Mouse (Mus musculus): ENCODE measurements at regions not wholly inside any gene's neighbourhood (a gene's known extent, or its start where the extent isn't known, plus 50 kb on each side); places are given as distances from the start of the nearest gene placed in this dataset.

DNA sequence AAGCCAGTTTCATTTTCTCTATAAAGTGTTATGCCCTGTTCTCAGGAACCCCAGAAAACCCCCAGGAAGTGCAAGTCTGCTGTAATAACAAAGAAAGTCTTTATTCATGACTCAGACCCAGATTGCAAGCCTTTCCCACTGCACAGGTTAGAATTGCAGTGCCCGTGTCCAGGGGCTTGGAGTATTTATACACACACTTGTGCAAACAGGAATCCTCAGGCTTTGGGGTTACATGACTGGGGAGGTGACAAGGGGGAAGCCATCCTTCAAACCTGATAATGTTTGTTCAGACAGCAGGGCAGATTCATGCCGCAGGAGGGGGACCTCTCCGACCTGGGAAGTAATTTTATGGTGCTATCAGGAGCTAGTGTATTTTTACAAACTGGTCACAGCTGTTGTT, 198.0 kb downstream of the Tex13c3 start:
- Histone ChIP-seq H3K4me1 (ENCODE audit: insufficient read depth) (no peaks in the 10 kb centered on the region), H3K9ac (no peak overlapping the region), H3K27ac (ENCODE audit: low read depth) (no peak overlapping the region), H3K27me3 (ENCODE audit: insufficient read depth, low read length) (no peaks in the 10 kb centered on the region), H3K9me3 (ENCODE audit: low read depth, low read length) (no peaks in the 10 kb centered on the region), H3K36me3 (ENCODE audit: insufficient read depth) (no peaks in the 10 kb centered on the region), H3K4me2 (no peak overlapping the region), H3K4me3 (ENCODE audit: low read depth, low read length) (no peak overlapping the region)
- no peak for ATAC-seq (ENCODE audit: insufficient read depth)
- no peak for TF ChIP-seq CTCF (IDR thresholded peaks at IDR 0.05; ENCODE audit: low read depth)
- peak; percentile 0 for DNase-seq
- 32% methylated on average over 3 of the region's 3 CpGs for WGBS

DNA sequence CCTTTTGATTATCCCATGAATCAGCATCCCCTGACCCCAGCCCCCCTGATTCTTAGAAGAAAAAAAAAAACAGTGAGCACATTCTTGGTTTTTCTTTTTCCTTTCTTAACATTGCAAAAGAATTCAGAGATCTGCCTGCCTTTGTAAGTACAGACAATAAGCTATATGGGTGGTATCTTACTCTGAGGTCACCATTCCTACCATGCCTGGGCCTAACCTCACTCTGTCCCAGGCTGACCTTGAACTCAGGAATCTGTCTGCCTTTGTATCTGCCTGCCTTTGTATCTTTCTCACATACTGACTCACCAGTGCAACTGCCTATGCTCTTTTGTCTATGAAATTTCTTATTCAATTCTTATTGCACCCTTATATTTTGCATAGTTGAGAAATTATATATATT, 216.9 kb downstream of the Tex13c3 start:
- H3K4me2 ChIP-seq: no peak overlapping the region
- DNase-seq (no peak), ATAC-seq (ENCODE audit: insufficient read depth) (no peak)
- no peak for TF ChIP-seq CTCF (IDR thresholded peaks at IDR 0.05; ENCODE audit: low read depth)
- H3K9me3 ChIP-seq (ENCODE audit: low read depth, low read length): no peaks in the 10 kb centered on the region
- no peaks in the 10 kb centered on the region for H3K27me3 ChIP-seq (ENCODE audit: insufficient read depth, low read length)
- no peaks in the 10 kb centered on the region for H3K36me3 ChIP-seq (ENCODE audit: insufficient read depth)
- H3K27ac ChIP-seq (ENCODE audit: low read depth): no peak overlapping the region
- H3K9ac ChIP-seq: no peak overlapping the region
- H3K4me1 ChIP-seq (ENCODE audit: insufficient read depth): no peaks in the 10 kb centered on the region
- H3K4me3 ChIP-seq (ENCODE audit: low read depth, low read length): no peak overlapping the region

DNA sequence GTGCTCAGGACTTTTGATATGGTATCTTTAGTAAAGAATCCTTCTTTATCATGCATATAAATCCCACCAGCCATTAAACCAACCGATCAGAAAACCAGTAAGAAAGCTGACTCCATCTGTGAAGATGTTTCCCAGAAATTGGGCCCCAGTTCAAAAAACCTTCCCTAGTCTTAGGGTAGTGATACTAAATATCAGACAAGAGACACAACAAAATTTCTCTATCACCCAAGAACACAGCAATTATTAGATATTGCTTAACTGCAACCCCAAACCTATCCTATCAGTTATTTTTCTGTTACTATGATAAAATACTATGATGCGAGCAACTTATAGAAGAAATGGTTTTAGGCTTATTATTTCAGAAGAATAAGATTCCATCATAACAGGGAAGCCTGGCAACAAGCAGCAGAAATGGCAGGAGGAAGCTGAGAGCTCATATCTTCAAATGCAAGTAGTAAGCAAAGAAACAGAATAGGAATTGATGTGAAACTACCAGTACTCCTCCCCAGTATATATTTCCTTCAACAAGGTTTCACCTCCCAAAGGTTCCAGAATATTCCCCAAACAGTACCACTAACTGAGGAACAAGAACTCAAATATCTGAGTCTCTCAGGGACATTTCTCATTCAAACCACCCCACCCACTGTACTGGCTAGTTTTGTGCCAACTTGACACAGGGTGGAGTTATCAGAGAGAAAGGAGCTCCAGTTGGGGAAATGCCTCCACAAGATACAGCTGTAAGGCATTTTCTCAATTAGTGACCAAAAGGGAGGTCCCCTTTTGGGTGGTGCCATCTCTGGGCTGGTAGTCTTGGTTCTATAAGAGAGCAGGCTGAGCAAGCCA, 234.1 kb downstream of the Tex13c3 start:
- H3K27me3 ChIP-seq (ENCODE audit: insufficient read depth, low read length): no peaks in the 10 kb centered on the region
- H3K9me3 ChIP-seq (ENCODE audit: low read depth, low read length): no peaks in the 10 kb centered on the region
- WGBS: 86% methylated on average over 2 of the region's 2 CpGs
- H3K9ac ChIP-seq: no peak overlapping the region
- TF ChIP-seq CTCF (IDR thresholded peaks at IDR 0.05; ENCODE audit: low read depth): no peak
- H3K27ac ChIP-seq (ENCODE audit: low read depth): no peak overlapping the region
- H3K36me3 ChIP-seq (ENCODE audit: insufficient read depth): no peaks in the 10 kb centered on the region
- no peaks in the 10 kb centered on the region for H3K4me1 ChIP-seq (ENCODE audit: insufficient read depth)
- ATAC-seq (ENCODE audit: insufficient read depth): no peak
- no peak overlapping the region for H3K4me2 ChIP-seq
- no peak overlapping the region for H3K4me3 ChIP-seq (ENCODE audit: low read depth, low read length)
- DNase-seq: no peak

DNA sequence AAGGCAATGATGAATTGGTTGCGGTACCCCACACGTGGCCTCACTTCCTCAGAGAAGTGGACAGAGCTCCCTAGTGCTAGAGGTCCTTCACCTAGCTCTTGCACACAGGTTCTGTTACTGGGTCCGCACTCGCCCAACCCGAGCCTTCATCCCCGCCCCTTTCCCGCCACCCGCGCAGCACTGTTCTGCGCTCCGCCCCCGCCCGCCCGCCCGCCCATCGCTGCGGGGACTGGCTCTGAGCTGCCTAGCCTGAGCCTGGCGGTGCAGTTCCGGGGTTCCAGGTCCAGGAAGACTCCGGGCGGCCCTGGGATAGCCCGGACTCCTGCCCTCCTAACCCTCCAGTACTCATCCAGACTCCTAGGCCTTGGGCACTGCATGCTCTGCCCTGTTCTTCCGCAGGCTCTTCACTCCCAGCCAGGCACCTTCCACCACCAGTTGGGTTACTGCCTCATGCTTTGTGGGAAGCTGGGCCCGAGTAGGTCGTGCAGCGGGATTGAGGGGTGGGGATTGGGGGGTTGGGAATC, 243.3 kb downstream of the Tex13c3 start:
- no peak overlapping the region for H3K27ac ChIP-seq (ENCODE audit: low read depth)
- peak overlapping the region; percentile 53 for H3K9ac ChIP-seq
- H3K36me3 ChIP-seq (ENCODE audit: insufficient read depth): no peaks in the 10 kb centered on the region
- 10% methylated on average over 17 of the region's 26 CpGs for WGBS
- peak; percentile 50 for DNase-seq
- H3K4me1 ChIP-seq (ENCODE audit: insufficient read depth): no peaks in the 10 kb centered on the region
- peak; percentile 97 for ATAC-seq (ENCODE audit: insufficient read depth)
- peak overlapping the region; percentile 43 for H3K4me3 ChIP-seq (ENCODE audit: low read depth, low read length)
- no peaks in the 10 kb centered on the region for H3K9me3 ChIP-seq (ENCODE audit: low read depth, low read length)
- TF ChIP-seq CTCF (IDR thresholded peaks at IDR 0.05; ENCODE audit: low read depth): no peak
- peak overlapping the region; percentile 75 for H3K4me2 ChIP-seq
- H3K27me3 ChIP-seq (ENCODE audit: insufficient read depth, low read length): no peaks in the 10 kb centered on the region

DNA sequence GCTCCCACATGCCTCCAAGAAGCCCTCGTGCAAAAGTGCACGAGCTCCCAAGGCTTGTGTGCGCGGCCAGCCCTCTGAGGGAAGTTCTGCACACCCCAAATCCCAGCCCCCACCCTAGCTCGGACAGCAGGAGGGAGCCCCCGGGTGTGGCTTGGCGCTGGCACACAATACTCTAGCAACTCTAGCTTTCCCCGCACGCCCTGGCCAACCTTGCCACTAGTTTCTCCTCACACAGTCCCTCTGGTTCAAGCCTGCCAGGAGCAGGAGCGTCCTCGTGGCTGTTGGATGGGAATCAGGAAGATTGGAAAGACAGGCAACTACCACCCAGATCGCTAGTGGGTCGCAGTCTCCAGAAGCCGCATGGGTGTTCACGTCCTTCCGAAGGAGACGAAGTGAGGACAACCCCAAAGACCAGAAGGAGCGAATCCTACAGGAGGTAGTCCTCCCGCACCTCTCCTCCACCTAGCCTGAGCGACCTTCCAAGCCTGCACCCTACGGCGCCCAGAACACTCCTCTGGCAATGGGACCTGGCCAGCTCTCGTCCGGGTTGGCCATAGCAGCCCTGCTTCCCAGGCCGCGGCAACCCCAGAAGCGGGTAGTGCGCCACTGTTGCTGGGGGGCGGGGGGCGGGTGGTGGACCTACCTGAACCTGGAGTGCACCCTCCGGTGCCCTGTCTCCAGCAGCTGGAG, 243.9 kb downstream of the Tex13c3 start:
- Histone ChIP-seq H3K27me3 (ENCODE audit: insufficient read depth, low read length) (no peaks in the 10 kb centered on the region), H3K4me1 (ENCODE audit: insufficient read depth) (no peaks in the 10 kb centered on the region), H3K9ac (peak overlapping the region; percentile 46), H3K27ac (ENCODE audit: low read depth) (no peak overlapping the region), H3K36me3 (ENCODE audit: insufficient read depth) (no peaks in the 10 kb centered on the region), H3K4me3 (ENCODE audit: low read depth, low read length) (peak overlapping the region; percentile 43), H3K9me3 (ENCODE audit: low read depth, low read length) (no peaks in the 10 kb centered on the region), H3K4me2 (peak overlapping the region; percentile 75)
- ATAC-seq (ENCODE audit: insufficient read depth) (peak; percentile 79), DNase-seq (peak; percentile 24)
- TF ChIP-seq CTCF (IDR thresholded peaks at IDR 0.05; ENCODE audit: low read depth): no peak
- 7% methylated on average over 27 of the region's 31 CpGs for WGBS

DNA sequence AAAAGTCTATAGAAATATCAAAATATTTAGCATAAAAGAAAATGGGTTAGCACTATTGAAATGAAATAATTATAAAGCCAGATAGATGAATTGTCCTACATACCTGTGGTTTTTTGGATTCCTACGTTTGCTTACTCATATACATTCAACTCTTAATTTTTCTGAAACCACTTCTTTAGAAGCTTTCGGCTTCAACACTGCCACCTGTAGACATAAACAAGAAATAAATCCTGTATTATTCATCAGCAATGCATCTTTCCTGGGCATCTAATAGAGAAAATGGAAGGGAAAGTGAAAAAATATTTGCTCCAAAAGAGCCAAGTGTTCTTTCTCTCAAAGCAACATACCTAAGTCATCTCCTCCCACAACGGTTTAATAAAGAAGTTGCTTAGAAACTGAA, 245.7 kb downstream of the Tex13c3 start:
- Histone ChIP-seq H3K27me3 (ENCODE audit: insufficient read depth, low read length) (no peaks in the 10 kb centered on the region), H3K4me1 (ENCODE audit: insufficient read depth) (no peaks in the 10 kb centered on the region), H3K27ac (ENCODE audit: low read depth) (no peak overlapping the region), H3K9ac (no peak overlapping the region), H3K9me3 (ENCODE audit: low read depth, low read length) (no peaks in the 10 kb centered on the region), H3K4me2 (no peak overlapping the region), H3K36me3 (ENCODE audit: insufficient read depth) (no peaks in the 10 kb centered on the region), H3K4me3 (ENCODE audit: low read depth, low read length) (no peak overlapping the region)
- 68% methylated on average over 3 of the region's 3 CpGs for WGBS
- ATAC-seq (ENCODE audit: insufficient read depth) (no peak), DNase-seq (peak; percentile 1)
- TF ChIP-seq CTCF (IDR thresholded peaks at IDR 0.05; ENCODE audit: low read depth): no peak

DNA sequence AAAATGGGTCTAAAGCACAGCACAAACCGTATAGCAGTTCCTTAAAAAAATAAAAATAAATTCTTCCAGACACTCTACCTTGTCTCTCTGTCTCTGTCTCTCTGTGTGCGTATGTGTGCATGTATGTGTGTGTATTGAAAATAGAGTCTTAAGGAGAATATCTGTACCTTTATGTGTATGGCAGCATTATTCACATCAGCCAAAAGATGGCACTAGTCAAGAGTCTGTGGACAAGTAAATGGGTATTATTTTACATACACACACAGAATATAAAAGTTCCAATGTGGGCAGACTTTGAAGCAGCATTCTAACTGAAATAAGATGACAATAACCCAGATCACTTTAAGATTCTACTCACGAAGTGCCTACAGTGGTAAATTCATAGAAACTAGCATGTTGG, 249.3 kb downstream of the Tex13c3 start:
- H3K9ac ChIP-seq: no peak overlapping the region

More for the DNA sequence above, 249.3 kb downstream of the Tex13c3 start:
- 0 out of 2 replicates have a peak, but pooled peaks have one; percentile 3 for TF ChIP-seq CTCF (IDR thresholded peaks at IDR 0.05; ENCODE audit: low read depth)
- 73% methylated on average over 3 of the region's 3 CpGs for WGBS
- Histone ChIP-seq H3K9me3 (ENCODE audit: low read depth, low read length) (no peaks in the 10 kb centered on the region), H3K27me3 (ENCODE audit: insufficient read depth, low read length) (no peaks in the 10 kb centered on the region), H3K4me1 (ENCODE audit: insufficient read depth) (no peaks in the 10 kb centered on the region), H3K27ac (ENCODE audit: low read depth) (no peak overlapping the region), H3K36me3 (ENCODE audit: insufficient read depth) (no peaks in the 10 kb centered on the region), H3K4me3 (ENCODE audit: low read depth, low read length) (no peak overlapping the region), H3K4me2 (no peak overlapping the region)
- no peak for ATAC-seq (ENCODE audit: insufficient read depth)
- DNase-seq: no peak
